Mouse (Mus musculus) thymus, postnatal 10 days (tissue): ENCODE measurements around the gene Eno1.
A peak's percentile ranks its signal among the peaks of the same experiment; 100 is the strongest.
"Not testable (repeated sequence)": the region's sequence is repeated elsewhere in the genome, so short reads cannot be mapped to it uniquely, and the experiment has no call there.

Source experiments
- DNase-seq, 2 experiments: peaks; one replicate each; pipeline ENCODE4 v3.0.0; 2021; ENCODE audit warnings: low spot score in 2 of 2

Gene Eno1

GRCm38 (mm10) chr4:150280459-150280858 lies 43.9 kb downstream of the Eno1 start:
- DNase-seq, result no peak

DNA sequence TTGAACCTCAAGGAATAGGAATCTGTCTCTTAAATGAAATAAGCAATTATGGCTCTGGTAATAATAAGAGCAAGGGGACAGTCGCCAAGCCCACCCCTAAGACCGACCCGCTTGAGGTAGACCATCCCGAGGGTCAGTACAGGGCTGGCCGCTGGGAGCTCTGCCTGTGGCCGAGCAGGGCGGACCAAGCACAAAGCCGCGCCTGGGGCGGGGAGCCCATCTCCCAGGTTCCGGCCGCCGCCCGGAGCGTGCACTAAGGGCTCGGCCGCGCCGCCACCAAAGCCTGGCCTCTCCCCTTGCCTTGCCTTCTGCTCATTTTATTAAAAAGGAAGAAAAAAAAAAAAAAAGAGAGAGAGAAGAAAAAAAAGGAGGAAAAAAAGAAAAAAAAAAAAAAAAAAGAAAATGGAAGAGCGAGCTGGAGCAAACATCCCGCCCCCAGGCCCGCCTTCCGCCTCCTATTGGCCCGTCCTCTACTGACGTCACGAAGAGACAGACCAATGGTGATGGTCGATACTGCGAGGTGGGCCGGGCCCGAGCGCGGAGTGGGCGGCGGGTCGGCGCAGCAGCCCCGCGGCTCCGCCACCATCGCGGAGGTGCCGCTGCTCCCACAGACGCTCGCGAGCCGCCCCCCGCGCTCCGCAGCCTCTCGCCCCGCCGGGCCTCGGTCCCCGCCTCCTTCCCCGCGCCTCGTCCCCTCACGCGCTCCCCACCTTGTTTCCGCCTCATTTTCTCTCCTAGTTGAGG lies 44.7 kb downstream of the Eno1 start, which contains the start of gene Rere:
Gene Rere, plus strand, starts transcription at position 629 of the 744 bp plus-strand sequence.
- DNase-seq, result peak; percentile 96 to 98

DNA sequence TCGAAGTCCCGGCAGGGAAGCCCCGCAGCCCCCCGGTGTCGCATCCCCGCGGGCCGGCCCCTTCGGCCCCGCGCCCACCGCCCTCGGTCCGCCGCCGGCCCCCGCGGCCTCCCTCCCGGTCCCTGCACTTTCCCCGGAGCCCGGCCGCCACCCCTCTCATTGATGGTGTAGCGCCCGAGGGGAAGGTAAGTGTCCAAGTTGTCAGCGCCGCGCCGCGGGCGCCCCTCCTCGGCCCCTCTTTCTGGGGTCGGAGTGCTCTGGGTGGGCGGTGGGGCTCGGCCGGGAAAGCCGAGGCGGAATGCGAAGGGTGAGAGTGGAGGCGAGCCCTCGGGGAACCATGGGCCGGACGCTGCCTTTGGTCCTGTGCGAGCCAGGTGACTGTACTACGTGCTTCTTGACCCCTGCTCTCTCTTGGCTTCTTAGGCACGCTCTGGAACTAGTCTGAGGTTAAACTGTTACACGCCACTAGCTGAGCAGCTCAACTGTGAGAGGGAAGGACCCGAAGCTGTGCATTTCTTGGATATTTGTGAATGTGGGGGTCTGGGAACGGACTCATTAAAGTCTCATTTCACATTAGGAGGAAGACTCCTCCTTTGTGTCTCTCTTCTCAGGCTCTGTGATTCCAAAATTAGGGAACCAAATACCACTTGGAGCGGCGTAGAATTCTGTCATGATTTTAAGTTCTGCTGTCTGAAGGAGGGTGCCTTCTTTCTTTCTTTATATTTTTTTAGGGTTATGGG lies 45.5 kb downstream of the Eno1 start:
- peak; percentile 29 to 41 for DNase-seq

DNA sequence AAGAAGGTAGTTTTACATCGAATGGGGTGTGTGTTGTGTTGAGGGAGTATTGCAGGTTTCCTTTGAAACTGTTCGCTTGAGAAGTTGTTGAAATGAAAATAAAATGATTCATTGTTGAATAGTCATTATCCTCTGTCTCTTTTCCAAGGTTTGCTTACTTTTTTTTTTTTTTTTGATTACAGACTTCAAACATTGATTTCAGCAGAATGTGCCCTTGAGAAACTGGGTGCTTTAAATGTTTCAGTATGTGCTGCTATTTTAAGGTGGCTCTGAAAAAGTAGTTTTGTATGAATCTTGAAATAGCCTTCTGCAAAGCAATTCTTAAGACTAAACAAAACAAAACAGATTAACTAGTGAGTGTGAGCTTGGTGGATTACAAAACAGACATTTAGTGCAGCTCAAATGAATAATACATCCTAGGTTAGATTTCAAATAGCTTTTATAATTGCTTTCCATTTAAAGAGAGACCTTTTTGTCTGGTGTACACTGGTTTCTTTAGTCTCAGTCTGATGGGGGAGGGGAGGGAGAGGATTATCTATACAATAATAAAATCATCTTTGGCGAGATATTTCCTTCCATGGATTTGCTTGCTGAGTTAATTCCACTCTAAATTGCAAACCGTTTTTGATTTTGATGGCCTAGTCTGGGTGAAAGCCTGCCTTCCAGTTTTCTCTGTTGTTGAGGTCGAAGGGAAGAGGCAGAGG lies 46.3 kb downstream of the Eno1 start:
- no peak for DNase-seq

DNA sequence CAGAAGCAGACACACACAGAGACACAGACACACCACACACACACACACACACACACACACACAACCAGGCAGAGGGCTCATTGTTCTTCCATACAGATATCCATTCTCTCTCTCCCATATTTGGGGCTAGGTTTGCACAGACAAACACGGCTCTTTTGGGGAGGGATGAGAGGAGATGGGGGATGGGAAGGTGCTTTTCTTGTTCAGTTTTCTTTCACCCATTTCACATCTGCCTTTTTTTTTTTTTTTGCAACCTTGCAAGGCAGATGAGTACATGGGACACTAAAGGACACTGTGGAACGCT lies 46.8 kb downstream of the Eno1 start:
- no peak for DNase-seq

DNA sequence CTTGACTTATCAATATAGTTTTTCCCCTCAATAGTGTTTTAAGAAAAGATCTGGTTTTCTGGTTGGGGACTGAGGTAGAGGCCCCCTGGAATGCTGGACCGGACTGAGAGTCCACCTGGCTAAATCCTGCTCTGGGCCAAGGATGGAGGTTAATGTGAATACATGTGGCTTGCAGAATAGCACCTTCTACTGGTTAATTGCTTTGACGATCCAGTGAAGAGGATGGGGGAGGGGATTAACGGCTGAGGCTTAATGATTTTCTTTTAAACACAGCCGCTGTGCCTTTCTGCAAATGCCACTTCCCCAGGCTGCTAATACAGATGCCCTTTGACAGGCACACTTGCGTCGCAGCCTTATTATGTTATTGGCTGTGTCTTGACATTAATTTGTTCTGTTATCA lies 47.5 kb downstream of the Eno1 start:
- DNase-seq, result peak in 1 of 2 experiments; percentile 6

DNA sequence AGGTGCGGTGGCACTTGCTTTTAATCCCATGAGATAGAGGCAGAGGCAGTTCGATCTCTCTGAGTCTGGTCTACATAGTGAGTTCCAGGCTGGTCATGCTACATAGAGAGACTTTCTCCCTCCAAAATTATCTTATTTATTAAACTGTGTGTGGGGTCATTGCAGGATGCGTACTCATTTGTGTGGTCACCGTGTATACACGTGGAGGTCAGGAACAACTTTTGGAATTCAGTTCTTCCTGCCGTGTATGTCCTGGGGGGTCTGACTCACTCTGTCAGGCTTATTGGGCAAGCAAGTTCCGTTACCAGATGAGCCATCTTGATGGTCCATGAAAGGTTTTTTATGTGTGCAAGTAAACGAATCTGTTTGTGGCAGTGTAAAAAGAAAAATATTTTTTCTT lies 50.5 kb downstream of the Eno1 start:
- no peak for DNase-seq

DNA sequence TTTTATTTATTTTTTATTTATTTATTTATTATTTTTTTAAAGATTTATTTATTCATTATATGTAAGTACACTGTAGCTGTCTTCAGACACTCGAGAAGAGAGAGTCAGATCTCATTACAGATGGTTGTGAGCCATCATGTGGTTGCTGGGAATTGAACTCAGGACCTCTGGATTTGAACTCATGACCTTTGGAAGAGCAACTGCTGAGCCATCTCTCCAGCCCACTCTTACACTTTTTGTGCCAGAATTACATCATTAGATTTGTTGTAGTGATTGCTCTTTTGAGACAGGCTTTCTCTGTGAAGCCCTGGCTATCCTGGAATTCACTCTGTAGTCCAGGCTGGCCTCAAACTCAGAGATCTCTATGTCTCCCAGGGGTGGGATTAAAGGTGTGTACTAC lies 50.9 kb downstream of the Eno1 start:
- DNase-seq, result not testable (repeated sequence)

DNA sequence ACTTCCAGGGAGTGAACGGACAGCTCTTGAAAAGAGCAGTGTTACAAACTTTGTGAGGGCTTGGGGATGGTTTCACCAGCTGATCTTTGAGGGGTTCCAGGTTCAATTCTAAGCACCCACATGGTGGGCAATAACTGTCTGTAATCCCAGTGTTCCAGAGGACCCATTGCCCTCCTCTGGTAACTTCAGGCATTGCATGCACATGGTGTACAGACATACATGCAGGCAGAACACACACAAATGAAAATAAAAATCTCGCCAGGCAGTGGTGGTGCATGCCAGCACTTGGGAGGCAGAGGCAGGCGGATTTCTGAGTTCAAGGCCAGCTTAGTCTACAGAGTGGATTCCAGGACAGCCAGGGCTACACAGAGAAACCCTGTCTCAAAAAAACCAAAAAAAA lies 55.4 kb downstream of the Eno1 start:
- DNase-seq, result no peak

- no peak for DNase-seq
Measured at GRCm38 (mm10) chr4:150294870-150295269, 58.3 kb downstream of the Eno1 start.

DNA sequence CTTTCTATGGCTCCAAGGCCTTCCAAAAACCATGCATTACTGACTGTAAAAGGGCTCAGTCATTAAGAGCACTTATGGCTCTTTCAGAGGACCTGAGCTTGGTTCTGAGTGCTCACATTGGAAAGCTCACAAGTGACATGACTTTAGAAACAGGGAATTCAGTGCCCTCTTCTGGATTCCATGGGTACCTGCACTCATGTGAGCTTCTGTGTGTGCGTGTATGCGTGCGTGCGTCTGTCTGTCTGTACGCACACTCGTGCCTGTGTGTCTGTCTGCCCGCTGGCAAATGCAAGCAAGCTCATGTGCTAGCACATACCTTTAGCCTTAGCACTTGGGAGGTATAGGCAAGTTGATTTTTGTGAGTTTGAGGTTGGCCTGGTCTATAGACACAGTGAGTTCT lies 59.4 kb downstream of the Eno1 start:
- DNase-seq, result no peak
